Mouse (Mus musculus): ENCODE data around the gene Il17d.

The Il17d gene

DNA sequence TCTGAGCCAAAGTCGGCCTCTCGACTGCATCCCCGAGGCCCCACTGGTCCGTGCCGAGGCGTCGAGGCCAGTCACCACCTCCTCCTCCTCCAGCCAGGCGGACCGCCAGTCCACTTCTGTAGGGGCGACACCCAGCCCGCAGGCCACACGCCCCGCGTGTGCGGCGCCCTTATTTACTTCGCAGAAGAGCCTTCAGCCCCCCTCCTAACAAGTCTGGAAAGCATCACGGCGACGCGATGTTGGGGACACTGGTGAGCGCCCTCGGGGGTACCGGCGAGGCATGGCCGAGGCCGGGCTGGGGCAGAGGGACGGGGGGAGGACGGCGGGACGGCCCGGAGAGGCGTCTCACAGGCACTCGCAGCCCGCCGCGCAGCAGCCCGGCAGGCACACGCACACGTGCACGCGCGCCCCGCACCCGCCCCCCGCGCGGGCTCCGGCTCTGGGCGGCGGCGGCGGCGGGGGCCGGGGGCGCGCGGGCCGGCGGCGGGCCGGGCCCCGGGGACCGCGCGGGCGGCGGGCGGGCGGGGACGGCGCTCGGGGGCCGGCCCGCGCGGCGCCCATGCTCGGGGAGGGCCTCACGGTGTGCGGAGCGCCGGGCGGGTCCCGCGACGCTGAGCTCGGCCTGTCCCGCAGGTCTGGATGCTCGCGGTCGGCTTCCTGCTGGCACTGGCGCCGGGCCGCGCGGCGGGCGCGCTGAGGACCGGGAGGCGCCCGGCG lies at the start of gene Il17d:
Il17d (plus strand) TSS at position 107 of the 717 bp plus-strand sequence.
- TF ChIP-seq GATA4 (IDR thresholded peaks at IDR 0.05; ENCODE audit: insufficient replicate concordance, low read length): no peak

DNA sequence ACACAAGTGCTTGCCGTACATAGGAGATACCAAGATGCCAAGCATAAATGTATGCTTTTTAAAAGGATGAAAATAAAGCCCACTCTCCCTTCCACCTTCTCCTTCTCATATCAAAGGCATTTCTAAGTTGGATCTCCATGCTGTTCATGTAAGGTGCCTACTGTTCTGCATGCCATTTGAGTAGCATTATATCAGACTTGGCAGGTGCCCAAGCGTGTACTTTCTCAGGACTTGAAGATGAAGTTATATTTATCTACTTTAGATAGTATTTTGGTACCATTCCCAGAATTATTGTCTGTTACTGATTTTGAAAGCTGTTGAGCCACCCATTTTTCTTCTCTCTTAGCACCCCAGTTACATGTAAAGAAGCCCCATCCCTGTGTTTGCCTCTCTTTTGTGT lies 49.5 kb upstream of the Il17d start:
- TF ChIP-seq GATA4 (IDR thresholded peaks at IDR 0.05; ENCODE audit: insufficient replicate concordance, low read length): no peak

DNA sequence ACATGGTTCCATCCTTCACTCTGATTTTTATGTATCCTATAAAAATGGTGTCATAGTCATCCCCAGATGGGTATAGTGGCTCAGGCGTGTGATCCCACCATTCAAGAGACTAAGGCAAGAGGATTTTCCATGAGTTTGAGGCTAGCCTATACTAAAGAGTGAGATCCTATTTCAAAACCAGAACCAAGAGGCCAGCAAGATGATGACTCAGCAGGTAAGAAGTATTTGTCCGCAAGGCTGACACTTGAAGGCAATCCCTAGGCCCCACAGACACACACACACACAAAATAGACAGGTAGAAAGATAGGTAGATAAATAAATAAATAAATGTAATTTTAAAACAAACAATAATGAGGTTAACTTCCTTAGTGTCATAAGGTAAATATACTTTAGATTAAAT lies 42.3 kb upstream of the Il17d start:
- TF ChIP-seq GATA4 (IDR thresholded peaks at IDR 0.05; ENCODE audit: insufficient replicate concordance, low read length): no peak

DNA sequence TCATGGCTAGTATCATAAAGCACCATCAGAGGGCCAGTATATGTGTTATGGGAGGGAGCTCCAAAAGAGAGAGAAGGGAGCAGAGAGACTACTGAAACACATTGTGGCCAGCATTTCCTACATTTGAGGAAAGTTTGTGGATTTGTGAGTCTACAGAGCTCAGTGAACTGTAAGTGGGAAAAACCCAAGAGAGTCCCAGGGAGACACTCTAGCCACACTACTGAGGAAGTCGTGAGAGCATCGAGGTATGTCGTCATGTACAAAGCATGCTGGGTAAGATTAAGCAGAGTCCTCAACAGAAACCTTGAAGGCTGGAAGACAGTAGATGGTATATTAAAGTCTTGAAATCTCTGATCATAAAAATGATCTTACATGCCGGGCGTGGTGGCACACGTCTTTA lies 40.4 kb upstream of the Il17d start:
- TF ChIP-seq GATA4 (IDR thresholded peaks at IDR 0.05; ENCODE audit: insufficient replicate concordance, low read length): no peak

DNA sequence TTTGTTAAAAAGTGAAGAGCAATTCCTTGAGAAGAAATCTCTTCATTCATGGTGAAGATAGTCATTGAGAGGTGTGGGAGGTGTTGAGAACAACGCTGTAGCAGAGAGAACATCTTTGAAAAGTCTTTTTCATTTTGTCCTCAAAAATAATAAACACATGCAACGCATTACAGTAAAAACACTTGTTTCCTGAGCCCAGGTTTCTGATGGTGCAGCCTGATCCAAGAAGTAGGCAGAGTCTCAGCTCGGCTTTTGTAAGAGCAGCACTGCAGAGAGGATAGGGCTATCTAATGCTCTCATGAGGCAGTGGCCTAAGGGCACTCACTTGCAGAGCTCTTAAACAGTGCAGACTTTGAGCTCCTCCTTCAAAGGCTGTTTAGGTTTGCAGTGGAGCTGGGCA lies 34.9 kb upstream of the Il17d start:
- TF ChIP-seq GATA4 (IDR thresholded peaks at IDR 0.05; ENCODE audit: insufficient replicate concordance, low read length): no peak

DNA sequence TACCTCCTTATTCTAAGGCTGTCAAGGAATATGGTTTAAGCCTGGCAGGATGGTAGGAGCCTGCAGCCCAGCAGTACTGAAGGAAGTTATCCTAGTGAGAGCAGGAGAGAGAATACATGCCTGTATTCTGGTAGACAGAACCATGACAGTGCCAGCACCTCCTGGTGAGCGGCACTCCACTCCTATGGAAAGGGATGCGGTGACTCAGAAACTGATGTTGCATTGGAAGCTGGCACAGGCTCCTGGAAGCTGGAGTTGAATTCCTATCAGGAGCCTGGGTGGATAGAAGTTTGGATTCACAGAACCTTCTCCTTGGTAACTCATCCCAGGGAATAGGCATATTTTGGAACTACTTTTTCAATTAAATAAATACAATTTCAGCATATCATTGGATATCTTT lies 30.7 kb upstream of the Il17d start:
- TF ChIP-seq GATA4 (IDR thresholded peaks at IDR 0.05; ENCODE audit: insufficient replicate concordance, low read length): no peak

DNA sequence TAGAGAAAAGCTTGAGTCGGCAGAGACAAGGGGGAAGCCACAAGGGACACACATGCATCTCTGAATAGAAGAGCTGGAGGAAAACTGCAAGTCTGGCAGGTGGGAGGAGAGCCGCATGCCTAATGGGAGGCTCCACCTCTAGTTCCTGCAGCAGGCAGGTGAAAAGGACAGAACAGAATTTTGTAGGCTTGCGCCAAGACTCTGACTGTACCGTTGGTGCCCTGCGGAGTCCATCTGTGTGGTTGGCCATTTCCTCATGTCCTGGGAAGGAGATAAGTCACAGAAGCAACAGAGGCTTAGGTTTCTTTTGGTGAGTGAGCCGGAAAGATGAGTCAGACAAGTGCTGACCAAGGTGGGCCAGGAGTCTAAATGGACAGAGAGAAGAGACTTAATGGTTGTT lies 20.8 kb upstream of the Il17d start:
- no peak for TF ChIP-seq GATA4 (IDR thresholded peaks at IDR 0.05; ENCODE audit: insufficient replicate concordance, low read length)

DNA sequence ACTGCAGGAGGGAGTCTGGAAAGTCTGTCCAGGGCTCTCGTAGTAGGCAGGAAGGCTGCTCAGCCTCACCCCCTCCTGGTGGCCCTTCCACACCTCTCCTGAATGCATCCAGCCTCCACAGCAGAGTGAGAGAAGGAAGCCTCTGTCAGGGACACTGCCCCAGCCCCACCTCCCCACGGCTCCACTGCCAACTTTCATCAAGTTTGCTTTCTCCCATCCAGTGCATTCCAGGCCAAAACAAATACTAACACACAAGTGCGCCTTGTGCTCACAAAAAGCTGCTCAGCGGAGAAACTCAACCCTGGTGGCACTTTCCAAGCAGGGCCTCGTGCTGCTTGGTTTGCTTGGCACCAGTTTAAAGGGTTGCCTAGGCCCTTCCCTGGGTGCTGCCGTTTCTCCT lies 15.0 kb upstream of the Il17d start:
- no peak for TF ChIP-seq GATA4 (IDR thresholded peaks at IDR 0.05; ENCODE audit: insufficient replicate concordance, low read length)

DNA sequence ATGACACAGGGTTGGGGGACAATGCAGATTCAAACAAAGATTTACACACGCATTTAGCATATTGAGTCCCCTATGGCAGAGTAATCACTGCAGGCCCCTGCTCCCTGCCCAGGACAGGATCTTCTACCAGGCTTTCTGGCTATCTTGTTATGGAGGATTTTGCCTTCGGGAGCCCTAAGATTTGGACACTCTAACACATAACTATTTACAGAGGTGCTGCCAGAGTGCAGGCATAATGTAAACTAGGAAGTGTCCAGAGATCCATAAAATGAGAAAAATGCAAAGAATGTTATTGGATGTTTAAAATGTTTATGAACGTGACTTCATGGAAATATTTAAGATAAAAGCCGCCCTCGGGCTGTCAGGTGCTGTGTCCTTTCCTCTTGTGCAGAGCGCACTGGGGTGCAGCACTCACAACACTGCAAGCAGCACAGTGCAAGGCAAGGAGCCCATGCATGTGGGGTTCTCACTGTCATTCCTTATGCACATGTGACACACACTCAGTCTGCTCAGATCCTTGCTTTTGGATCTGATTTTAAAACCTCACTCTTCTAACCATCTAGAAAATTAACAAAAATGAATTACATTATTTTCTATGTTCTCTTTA lies 9.3 kb upstream of the Il17d start:
- TF ChIP-seq GATA4 (IDR thresholded peaks at IDR 0.05; ENCODE audit: insufficient replicate concordance, low read length): no peak

DNA sequence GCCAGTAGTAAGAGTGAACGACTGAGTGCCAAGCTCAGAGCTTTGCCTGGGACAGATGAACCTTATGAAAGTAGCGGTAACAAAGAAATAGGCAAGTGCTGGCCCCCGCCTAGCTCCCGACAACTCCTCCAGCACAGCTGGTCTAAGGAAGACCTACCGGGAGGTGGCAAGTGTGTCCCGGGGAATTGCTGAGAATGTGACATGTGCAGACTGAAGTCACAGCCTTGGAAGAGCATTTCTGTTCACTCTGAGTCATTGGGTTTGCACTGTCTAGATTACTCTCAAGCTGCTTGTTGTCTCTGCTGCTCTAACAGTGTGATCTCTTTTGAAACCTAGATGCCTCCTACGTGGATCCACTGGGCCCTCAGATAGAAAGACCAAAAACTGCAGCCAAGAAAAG lies 7.6 kb upstream of the Il17d start:
- no peak for TF ChIP-seq GATA4 (IDR thresholded peaks at IDR 0.05; ENCODE audit: insufficient replicate concordance, low read length)

DNA sequence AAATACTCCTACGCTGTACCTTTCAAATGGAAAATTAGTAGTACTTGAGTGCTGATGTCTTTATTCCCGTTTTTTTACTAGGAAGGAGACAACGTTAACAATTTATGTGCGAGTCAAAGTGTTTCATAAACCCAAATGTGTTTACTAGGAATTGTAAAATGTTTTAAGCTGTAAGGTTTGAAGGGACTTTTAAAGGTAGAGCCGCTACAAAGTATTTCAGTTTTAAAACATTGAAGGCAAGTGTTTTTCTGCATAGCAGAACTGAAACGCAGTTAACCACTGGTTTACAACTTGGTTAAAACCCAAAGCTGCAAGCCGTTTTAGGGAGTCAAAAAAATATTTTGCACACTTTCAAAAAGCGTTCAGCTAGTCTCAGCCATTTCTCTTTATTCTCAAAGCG lies 815 bp upstream of the Il17d start:
- TF ChIP-seq GATA4 (IDR thresholded peaks at IDR 0.05; ENCODE audit: insufficient replicate concordance, low read length): no peak

DNA sequence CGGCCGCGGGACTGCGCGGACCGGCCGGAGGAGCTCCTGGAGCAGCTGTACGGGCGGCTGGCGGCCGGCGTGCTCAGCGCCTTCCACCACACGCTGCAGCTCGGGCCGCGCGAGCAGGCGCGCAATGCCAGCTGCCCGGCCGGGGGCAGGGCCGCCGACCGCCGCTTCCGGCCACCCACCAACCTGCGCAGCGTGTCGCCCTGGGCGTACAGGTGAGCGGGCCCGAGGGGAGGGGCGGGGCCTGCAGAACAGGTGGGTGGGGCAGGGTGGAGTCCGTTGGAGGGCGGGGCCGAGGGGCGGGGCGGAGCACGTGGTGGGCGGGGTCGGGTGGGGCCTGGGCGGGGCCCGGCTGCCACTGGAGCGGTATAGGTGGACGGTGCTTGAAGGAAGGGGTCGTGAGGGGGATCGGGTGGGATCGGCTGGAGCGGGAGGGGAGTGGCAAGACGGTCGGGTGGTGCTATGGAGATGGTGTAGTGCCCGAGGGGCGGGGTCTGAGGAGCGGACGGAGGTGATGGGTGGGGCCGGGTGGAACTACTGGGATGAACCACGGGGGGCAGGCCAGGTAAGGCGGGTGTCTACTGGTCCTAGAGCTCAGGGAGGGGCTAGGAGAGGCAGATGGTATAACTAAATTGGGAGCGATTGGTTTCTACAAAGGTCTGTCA lies 942 bp downstream of the Il17d start:
- TF ChIP-seq GATA4 (IDR thresholded peaks at IDR 0.05; ENCODE audit: insufficient replicate concordance, low read length): no peak

DNA sequence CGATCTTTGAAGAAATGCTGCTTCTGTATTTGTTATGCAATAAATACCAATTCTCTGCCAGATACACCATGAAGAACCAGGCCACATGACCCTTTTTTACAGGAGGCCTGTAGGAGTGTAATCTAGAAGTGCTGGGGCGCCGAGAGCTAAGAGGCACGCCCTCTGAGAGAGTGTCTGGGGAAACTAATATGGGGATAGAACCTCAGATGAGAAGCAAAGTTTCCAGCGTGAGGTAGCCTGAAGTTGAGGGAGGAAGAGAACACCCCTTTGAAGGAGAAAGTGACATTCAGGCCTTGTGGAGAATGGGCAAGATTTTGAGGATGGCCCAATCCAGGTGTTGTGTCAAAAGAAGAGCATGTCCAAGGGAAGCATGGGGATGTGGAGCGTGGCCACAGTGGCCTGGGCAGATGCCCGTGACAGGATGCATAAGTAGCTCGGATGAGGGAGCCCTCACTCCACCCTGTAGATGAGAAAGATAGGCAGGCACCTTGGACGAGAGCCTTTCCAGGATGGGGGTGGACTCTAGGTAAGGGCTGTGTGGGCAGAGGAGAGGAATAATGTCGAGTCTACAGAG lies 1.6 kb downstream of the Il17d start:
- no peak for TF ChIP-seq GATA4 (IDR thresholded peaks at IDR 0.05; ENCODE audit: insufficient replicate concordance, low read length)

DNA sequence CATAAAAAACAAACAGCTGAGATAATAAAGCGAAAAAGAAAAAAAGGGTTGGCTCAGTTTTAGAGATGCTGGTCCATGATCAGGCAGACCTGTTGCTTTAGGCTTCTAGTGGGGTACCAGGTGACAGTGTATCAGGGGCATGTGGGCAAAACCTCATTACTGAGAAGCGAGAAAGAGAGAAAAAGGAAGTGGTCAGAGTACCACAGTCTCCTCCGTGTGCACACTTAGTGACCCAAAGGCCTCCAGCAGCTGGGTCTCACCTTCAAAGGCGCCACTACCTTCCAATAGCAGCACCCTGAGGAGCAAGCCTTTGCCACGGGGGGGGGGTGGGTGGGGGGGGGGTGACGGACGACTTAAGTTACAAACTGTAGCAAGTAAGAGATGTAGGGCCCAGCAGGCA lies 2.5 kb downstream of the Il17d start:
- no peak for TF ChIP-seq GATA4 (IDR thresholded peaks at IDR 0.05; ENCODE audit: insufficient replicate concordance, low read length)

DNA sequence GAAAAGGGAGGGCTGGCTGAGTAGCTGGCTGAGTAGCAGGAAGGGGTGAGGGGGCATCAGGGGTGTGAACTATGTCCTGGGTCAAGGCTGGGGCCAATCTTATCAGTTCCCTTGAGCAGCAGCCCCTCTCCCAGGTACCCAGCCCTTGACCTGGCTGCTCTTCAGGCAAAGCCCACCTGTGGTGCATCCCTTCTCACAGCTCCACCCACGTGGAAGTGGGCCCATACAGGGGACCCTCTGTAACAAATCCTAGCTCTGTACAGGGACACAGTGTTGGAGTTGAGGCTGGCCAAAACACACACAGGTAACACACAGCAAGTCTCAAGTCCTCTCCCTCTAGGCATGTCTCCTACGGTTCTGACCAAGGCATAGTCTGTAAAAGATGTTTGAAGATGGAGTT lies 3.0 kb downstream of the Il17d start:
- no peak for TF ChIP-seq GATA4 (IDR thresholded peaks at IDR 0.05; ENCODE audit: insufficient replicate concordance, low read length)
